Mouse (Mus musculus) small intestine, adult 2 months (tissue): Measurements from ENCODE around the gene Efemp2. TPM values are rescaled to one million over a fixed set of nuclear protein-coding genes. Genes with fewer than 3 reads are reported as not detected.

Experiments
- H3K27ac ChIP-seq: fragments of 200-500 bp; 2 replicates; pipeline ENCODE4 v1.5.1; 2012; ENCODE audit warnings: low read depth, low read length, control low read depth, inconsistent platforms; ENCODE audit not compliant: insufficient read depth
- H3K27me3 ChIP-seq: fragments of 200-500 bp; 2 replicates; pipeline ENCODE4 v1.6.1; 2012; ENCODE audit warnings: mild to moderate bottlenecking, moderate library complexity, low read length, inconsistent platforms; ENCODE audit not compliant: control insufficient read depth, insufficient read depth
- H3K36me3 ChIP-seq: fragments of 200-500 bp; 2 replicates; pipeline ENCODE4 v1.6.1; 2012; ENCODE audit warnings: mild to moderate bottlenecking, low read length, control low read depth, inconsistent platforms; ENCODE audit not compliant: control insufficient read depth, insufficient read depth
- H3K4me1 ChIP-seq: fragments of 200-500 bp; 2 replicates; pipeline ENCODE4 v1.6.1; 2012; ENCODE audit warnings: low read length, inconsistent platforms, mixed read lengths; ENCODE audit not compliant: control insufficient read depth, insufficient read depth, insufficient read length
- H3K4me3 ChIP-seq: fragments of 200-500 bp; 2 replicates; pipeline ENCODE4 v1.5.1; 2012; ENCODE audit warnings: low read depth, mild to moderate bottlenecking, control low read depth, inconsistent platforms, low read length, moderate library complexity
- CTCF ChIP-seq: fragments of 200-500 bp; IDR thresholded peaks from 2 replicates; pipeline ENCODE4 v1.5.1; 2012; ENCODE audit warnings: low read depth, mild to moderate bottlenecking, control low read depth, inconsistent platforms, low read length, moderate library complexity, mixed read lengths; ENCODE audit not compliant: insufficient replicate concordance, insufficient read length; ENCODE audit errors: extremely low read depth
- POLR2A ChIP-seq: fragments of 200-500 bp; IDR thresholded peaks from 2 replicates; pipeline ENCODE4 v1.6.1; 2012; ENCODE audit warnings: low read depth, mild to moderate bottlenecking, control low read depth, inconsistent platforms, low read length, moderate library complexity
- WGBS: fragments of 180-500 bp; shearing (Covaris S2); methylation state at CpG from one replicate; pipeline ENCODE4 v1.1.7; 2018; 5-methylcytosine and 5-hydroxymethylcytosine counted together
- polyA plus RNA-seq: library from polyadenylated mRNA; depleted of rRNA; stranded (reverse); fragments of >200 nt; gene quantifications from 2 replicates; pipeline ENCODE4 v1.2.3, GENCODE M21; 2012

Efemp2 gene
- polyA plus RNA-seq, 1 experiment, result 26.5 TPM

DNA sequence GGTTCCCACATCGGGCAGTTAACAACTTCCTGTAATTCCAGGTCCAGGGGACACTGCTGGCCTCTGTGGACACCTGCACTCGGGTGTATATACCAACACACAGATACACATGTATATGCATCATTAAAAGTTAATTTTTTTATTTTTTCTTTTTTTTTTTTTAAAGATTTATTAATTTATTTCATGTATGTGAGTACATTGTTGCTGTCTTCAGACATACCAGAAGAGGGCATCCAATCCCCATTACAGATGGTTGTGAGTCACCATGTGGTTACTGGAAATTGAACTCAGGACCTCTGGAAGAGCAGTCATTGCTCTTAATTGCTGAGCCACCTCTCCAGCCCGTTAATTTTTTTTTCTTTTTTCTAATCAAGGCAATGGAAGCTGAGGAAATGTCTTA, 897 bp upstream of the Efemp2 start:
- Histone ChIP-seq H3K4me1 (peaks cover 5% of the 10 kb centered on the region; the same call in 1 of the 2 replicates), H3K27me3 (no peaks in the 10 kb centered on the region), H3K4me3 (no peak overlapping the region), H3K27ac (no peak overlapping the region), H3K36me3 (0 out of 2 replicates have a peak, but pooled peaks cover 1% of the 10 kb centered on the region)
- TF ChIP-seq CTCF, result no peak
- TF ChIP-seq POLR2A, result no peak
- WGBS, result 71% methylated on average over 3 of the region's 3 CpGs

DNA sequence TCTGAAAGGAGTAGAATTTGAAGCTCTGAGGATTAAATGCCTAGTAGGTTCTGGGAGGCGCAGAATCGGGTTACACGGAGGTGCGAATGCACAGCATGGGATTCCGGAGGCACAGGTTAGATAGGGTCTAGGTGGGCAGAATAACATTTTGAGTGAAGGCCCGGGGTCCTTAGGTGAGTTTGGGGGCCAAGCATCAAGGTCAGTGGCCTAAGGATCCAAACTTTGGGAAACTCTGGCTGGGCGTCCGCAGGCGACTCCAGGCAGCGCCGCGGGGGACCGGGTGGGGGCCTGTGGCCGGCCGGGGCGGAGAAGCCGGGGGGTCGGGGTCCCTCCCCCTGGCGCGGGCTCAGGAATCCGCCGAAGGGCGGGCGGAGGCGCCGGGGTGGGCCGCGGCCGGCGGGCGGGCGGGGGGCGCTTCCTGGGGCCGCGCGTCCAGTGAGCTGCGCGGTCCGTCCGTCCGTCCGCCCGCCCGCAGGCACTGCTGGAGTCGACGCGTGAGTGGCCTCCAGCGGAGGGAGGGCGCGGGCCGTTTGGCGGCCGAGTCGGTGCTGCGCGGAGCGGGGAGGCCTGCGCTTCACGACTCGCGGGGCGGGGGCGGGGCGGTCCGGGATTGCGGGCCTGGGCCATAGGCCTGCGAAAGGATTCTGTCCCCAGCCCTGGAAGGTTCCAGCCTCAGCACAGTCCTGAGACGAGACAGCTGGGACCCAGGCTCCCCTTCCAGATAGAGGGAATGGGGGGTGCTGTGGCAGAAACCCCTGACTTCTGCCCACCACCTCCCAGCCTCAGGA, 721 bp downstream of the Efemp2 start:
- peaks cover 5% of the 10 kb centered on the region; the same call in 1 of the 2 replicates for H3K4me1 ChIP-seq
- H3K27me3 ChIP-seq, result no peaks in the 10 kb centered on the region
- H3K4me3 ChIP-seq, result peak overlapping the region; percentile 50
- H3K36me3 ChIP-seq, result no peaks in the 10 kb centered on the region
- H3K27ac ChIP-seq, result no peak overlapping the region
- 3% methylated on average over 67 of the region's 68 CpGs for WGBS
- no peak for TF ChIP-seq POLR2A
- no peak for TF ChIP-seq CTCF

DNA sequence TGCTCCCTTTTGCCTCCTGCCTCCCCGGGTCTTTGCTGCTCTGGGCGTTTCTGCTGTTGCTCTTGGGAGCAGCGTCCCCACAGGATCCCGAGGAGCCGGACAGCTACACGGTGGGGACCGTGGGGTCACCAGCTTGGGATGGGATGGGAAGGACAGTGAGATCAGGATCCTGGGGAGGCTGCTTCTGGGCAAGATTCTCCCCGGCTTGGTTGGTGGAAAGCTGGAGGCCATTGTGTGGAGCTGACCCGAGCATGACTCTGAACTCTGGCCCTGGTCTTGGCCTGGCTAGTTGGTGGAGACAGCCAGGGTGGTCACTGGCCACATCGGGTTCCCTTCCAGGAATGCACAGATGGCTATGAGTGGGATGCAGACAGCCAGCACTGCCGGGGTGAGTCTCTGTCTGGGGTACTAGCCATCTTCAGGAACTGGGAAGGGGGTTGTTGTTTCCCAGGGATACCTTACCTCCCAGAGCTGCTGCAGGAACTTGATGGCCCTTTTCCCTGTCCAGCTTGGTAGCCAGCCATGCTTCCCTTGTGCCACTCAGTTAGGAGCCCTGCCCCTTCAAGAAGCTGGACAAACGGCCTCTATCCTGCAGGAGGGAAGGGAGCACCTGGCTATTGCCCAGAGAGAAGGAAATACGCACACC, 1.4 kb downstream of the Efemp2 start:
- Histone ChIP-seq H3K4me3 (peak overlapping the region; percentile 50), H3K4me1 (peaks cover 5% of the 10 kb centered on the region; the same call in 1 of the 2 replicates), H3K36me3 (no peaks in the 10 kb centered on the region), H3K27me3 (no peaks in the 10 kb centered on the region), H3K27ac (no peak overlapping the region)
- WGBS, result 57% methylated on average over 13 of the region's 13 CpGs
- TF ChIP-seq POLR2A, result no peak

DNA sequence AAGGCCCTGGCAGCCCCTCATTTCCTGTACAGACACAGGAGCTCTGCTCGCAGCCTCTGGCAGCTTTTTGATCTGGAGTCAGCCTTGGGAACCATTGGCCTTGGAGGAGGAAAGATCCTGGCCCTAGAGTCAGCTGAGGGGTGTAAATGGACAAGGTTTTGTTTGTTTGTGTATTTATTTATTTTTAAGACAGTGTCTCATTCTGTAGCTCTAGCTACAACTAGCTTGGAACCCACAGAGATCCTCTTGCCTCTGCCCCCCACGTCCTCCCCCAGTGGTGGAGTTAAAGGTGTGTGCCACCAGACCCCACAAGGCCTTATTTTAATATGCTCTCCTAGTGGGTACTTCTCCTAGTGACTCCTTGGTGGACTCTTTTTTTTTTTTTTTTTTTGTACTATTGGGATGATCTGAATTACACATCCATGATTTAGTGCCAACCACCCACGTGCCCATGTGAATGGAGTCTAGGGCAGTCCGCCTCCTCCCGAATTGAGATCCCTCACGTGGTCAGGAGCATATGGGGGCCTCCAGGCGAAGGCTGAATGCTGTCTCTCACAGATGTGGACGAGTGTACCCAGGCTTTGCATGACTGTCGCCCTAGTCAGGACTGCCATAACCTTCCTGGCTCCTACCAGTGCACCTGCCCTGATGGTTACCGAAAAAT, 3.4 kb downstream of the Efemp2 start:
- Histone ChIP-seq H3K36me3 (no peaks in the 10 kb centered on the region), H3K4me1 (peaks cover 5% of the 10 kb centered on the region; the same call in 1 of the 2 replicates)
- 91% methylated on average over 10 of the region's 10 CpGs for WGBS

DNA sequence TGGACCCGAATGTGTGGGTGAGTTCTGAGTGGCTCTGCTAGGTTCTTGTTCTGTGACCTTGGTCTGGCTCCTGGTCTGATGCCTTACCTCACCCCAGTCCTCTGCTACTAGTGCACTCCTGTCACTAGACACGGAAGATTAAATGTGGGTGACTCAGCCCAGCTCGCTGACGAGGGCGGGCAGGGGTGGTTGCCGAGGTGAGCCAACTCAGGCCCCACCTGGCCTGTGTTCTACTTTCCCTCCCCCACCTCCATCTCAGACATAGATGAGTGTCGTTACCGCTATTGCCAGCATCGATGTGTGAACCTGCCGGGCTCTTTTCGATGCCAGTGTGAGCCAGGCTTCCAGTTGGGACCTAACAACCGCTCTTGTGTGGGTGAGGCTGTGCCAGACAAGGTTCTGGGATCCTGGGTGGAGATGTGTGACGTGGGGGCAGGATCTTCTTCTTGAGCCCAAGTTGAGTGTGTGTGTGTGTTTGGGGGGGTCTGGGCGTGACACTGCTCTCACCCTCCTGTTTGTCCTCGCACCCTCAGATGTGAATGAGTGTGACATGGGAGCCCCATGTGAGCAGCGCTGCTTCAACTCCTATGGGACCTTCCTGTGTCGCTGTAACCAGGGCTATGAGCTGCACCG, 4.0 kb downstream of the Efemp2 start:
- Histone ChIP-seq H3K36me3 (0 out of 2 replicates have a peak, but pooled peaks cover 3% of the 10 kb centered on the region), H3K27me3 (no peaks in the 10 kb centered on the region), H3K4me3 (no peak overlapping the region), H3K4me1 (peaks cover 5% of the 10 kb centered on the region; the same call in 1 of the 2 replicates), H3K27ac (no peak overlapping the region)
- TF ChIP-seq POLR2A, result no peak
- no peak for TF ChIP-seq CTCF
- whole genome bisulfite sequencing, result 86% methylated on average over 18 of the region's 18 CpGs

More for the DNA sequence above, 3.4 kb downstream of the Efemp2 start:
- Histone ChIP-seq H3K27ac (no peak overlapping the region), H3K4me3 (no peak overlapping the region), H3K27me3 (no peaks in the 10 kb centered on the region)
- TF ChIP-seq CTCF (no peak), POLR2A (no peak)

DNA sequence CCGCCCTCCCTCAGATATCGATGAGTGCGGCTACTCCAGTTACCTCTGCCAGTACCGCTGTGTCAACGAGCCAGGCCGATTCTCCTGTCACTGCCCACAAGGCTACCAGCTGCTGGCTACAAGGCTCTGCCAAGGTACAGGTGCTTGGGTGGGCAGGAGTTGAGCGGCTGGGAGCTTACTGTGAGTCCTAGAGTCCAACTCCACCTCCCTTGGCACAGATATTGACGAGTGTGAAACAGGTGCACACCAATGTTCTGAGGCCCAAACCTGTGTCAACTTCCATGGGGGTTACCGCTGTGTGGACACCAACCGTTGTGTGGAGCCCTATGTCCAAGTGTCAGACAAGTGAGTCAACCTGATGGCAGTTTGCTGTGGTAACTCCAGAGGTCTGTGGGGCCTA, 6.3 kb downstream of the Efemp2 start:
- Histone ChIP-seq H3K27me3 (no peaks in the 10 kb centered on the region), H3K36me3 (peaks cover 7% of the 10 kb centered on the region; the same call in 1 of the 2 replicates), H3K27ac (no peak overlapping the region), H3K4me3 (no peak overlapping the region), H3K4me1 (no peaks in the 10 kb centered on the region; the same call in 1 of the 2 replicates)
- TF ChIP-seq POLR2A (no peak), CTCF (no peak)
- WGBS, result 36% methylated on average over 10 of the region's 10 CpGs

DNA sequence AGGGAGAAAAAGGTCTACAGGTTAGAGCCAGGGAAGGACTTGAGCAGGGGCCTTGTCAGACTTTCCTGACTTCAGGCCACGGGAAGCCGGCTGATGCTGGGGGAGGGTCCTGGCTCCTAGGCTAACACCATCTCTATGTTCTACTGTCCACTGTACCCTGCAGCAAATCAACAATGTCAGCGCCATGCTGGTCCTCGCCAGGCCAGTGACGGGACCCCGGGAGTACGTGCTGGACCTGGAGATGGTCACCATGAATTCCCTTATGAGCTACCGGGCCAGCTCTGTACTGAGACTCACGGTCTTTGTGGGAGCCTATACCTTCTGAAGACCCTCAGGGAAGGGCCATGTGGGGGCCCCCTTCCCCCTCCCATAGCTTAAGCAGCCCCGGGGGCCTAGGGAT, 7.6 kb downstream of the Efemp2 start:
- H3K27ac ChIP-seq, result no peak overlapping the region
- WGBS, result 92% methylated on average over 10 of the region's 10 CpGs
- TF ChIP-seq CTCF (no peak), POLR2A (no peak)
- H3K36me3 ChIP-seq, result peaks cover 7% of the 10 kb centered on the region; the same call in 1 of the 2 replicates
- H3K27me3 ChIP-seq, result no peaks in the 10 kb centered on the region
- no peak overlapping the region for H3K4me3 ChIP-seq
- peaks cover 4% of the 10 kb centered on the region; the same call in 1 of the 2 replicates for H3K4me1 ChIP-seq
